Mouse (Mus musculus) spleen, postnatal 36 days (tissue): Measurements from ENCODE around the gene Filip1.
A peak's percentile ranks its signal among the peaks of the same experiment; 100 is the strongest.

ENCODE experiments used
- DNase-seq, 2 experiments: peaks; one replicate each; pipeline ENCODE4 v3.0.0; 2022; ENCODE audit warnings: low spot score in 2 of 2, mixed read lengths in 1 of 2

The Filip1 gene

GRCm38 (mm10) chr9:79947973-79948372 lies 64.7 kb downstream of the Filip1 start:
- no peak for DNase-seq

- DNase-seq, result no peak
Measured at GRCm38 (mm10) chr9:79947414-79947813, 65.2 kb downstream of the Filip1 start.

DNA sequence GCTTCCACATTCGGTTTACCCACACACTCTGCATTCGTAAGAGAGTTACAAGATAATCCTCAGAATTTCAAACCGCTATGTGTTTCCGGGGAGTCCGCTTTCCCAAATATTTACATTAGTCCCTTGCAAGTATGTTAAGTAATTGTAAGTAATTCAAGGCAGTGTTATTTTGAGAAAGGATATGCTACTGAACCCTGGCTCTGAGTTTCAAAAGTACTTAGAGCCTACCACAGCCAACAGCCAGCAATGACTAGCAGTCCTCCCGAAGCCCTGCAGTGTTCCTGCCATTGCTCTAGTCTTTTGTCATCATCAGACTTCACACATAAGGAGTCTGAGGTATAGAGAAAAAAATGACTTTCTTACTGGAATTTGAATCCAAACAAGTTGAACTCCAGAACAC lies 67.8 kb downstream of the Filip1 start:
- DNase-seq, result no peak

GRCm38 (mm10) chr9:79943986-79944385 lies 68.7 kb downstream of the Filip1 start:
- no peak for DNase-seq

GRCm38 (mm10) chr9:79938416-79939206 lies 74.0 kb downstream of the Filip1 start:
- no peak for DNase-seq

DNA sequence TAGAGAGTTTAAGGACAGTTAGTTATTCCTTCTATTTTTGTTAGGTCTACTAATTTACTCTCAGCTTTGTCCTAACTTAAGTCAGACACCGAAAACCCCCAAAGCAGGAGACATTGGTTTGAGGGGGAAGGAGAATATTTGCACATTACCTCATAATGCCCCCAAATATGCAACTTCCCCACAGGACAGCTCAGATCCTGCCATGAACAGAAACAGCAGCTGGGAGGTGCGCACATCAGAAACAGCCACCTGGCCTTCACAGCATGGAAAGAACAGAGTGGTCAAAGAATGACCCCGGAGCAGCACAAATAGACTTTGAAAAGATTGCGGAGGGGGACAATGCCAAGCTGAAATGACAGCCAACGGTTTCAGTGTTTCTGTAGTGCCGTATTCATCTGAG lies 75.1 kb downstream of the Filip1 start:
- no peak for DNase-seq

GRCm38 (mm10) chr9:79932578-79932977 lies 80.1 kb downstream of the Filip1 start:
- no peak for DNase-seq

DNA sequence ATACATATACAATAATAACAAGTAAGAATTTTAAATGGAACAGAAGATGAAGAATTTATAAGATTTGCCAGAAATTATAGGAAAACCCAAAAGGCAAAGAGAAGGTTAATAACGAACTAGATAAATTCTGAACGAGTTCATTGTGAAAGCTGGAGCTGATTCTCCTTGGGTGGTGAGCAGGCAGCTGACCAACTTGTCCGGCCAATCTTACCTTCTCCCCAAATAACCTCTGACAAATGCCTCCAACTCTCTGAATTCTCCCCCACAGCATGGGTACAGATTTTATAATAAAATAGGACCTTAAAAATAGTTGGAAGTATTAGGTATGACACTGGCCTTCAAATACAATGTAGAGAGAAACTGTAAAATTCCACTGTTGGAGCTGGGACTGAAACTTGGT lies 84.6 kb downstream of the Filip1 start:
- DNase-seq, result no peak

- DNase-seq, result no peak
Measured at GRCm38 (mm10) chr9:79927156-79927870, 85.3 kb downstream of the Filip1 start.

- no peak for DNase-seq
Measured at GRCm38 (mm10) chr9:79926464-79927155, 86.0 kb downstream of the Filip1 start.

GRCm38 (mm10) chr9:79925950-79926349 lies 86.7 kb downstream of the Filip1 start:
- no peak for DNase-seq

- DNase-seq, result no peak
Measured at GRCm38 (mm10) chr9:79923262-79923661, 89.4 kb downstream of the Filip1 start.

GRCm38 (mm10) chr9:79922493-79922760 lies 90.2 kb downstream of the Filip1 start:
- no peak for DNase-seq

GRCm38 (mm10) chr9:79921701-79922492 lies 90.8 kb downstream of the Filip1 start:
- no peak for DNase-seq

DNA sequence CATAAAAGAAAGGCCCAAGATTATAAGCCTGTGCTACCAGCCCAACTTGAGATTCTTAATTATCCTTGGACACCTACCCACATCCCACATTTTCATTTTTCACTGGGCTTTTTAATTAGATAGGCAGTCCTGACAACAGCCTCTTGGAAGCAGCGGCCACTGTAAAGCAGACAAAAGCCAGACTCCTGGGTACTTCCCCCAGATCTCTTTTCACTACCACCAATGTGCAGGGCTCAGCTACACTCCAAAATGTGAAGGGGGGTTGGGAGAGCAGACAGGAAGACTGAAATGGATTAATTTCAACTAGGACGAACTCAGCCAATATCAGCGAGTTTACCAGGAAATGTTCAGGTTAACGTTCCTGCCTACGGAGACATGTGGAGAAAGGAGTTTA lies 92.1 kb downstream of the Filip1 start:
- DNase-seq, result no peak

GRCm38 (mm10) chr9:79919750-79920539 lies 92.7 kb downstream of the Filip1 start:
- no peak for DNase-seq

DNA sequence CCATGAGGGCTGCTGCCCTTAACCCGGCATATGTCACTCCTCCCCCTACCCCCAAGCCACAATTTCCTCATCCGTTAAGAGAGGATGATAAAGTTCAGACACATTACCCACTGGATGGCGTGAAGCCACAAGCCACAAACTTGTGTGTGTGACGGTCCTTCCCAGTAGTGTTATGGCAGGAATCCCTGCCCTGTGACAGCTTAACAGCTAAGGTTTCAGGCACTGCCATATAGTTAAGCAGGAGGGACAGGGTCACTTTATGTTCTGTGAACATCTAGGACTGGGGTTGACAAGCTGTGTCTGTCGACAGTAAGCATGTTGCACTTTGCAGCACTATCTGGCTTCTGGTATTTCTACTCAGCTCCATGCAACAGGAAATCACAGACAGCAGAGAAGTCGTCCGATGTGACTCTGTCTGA lies 93.3 kb downstream of the Filip1 start:
- DNase-seq, result peak; percentile 3 to 25

DNA sequence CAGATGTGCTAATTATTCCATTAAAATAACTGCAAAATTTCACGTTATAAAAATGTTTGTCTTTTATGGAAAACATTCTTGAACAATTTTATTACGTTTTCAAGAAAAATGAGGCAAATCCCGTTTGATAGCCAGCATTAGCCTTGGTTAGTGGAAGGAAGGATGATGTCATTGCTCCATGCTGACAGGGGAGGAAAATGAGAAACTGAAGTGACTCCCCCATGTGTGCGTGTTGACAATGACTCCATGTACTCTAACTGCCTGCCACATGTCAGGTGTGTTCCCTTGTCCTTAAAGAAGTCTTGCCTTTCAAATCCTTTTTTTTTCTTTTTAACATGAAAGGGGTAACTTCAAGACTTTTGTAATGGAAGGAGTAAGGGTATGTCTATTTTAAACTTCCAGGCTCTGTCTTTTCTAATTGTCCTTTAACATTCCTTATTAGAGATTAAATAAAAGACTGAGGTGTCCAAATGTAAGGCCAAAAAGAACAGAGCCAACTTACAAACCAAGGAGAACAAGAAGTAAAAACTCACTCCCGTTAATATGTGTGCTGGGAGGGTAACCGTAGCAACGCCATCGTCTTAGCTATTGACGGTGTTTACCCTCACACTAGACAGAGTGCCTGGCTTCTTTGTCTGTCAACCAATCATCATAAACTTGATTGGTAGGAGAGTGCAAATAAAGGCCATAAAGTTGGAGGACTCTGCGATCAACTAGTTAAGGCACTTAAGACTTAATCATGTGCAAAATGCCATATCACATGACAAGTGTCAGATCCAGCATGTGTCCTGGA lies 94.1 kb downstream of the Filip1 start:
- DNase-seq, result no peak

DNA sequence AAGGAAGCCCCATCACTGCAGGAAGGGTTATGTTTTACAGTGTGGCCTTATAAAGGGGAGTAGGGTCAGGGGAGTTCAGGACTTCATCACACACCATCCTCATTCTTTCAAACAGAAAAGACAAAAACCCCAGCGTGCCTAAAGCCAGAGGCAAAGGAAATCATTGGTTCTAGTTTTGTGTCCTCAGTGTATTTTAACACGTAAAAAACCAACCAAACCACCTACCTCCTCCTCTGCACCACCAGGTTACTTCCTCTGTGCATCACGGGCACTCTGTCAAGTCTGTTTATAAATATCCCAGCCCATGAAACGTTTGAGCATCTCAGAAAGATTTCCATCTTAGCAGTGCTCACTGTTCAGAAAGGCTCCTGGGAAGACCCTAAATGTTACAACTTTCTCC lies 98.4 kb downstream of the Filip1 start:
- DNase-seq, result no peak

DNA sequence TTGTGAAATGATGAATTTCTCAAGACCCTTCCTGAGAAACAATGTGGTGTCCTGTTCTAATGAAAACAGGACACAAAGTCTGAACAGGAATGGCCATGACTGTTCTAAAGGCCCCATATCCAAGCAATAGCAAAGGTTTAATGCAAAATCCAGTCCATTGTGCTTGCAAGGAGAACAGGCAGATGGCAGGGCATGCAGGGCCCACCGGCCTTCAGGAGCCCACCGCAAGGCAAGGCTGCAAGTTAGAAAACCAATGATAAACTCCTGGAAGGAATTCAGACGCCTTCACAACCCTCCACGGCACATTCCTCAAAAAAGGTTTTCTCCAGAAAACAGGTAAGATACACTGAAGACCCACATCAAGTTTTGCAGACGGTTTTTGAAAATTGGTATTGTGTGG lies 99.7 kb downstream of the Filip1 start:
- no peak for DNase-seq
